Mouse (Mus musculus) limb, embryonic 15.5 days (tissue): ENCODE measurements around the gene Wfdc9. TPM values are rescaled to one million over a fixed set of nuclear protein-coding genes. Genes with fewer than 3 reads are reported as not detected.
"Not testable (repeated sequence)": the region's sequence is repeated elsewhere in the genome, so short reads cannot be mapped to it uniquely, and the experiment has no call there.

Source experiments
- ATAC-seq: fragments of 200-750 bp; cut with Nextera tagmentation; 2 replicates; pipeline ENCODE4 v1.8.0; 2017; ENCODE audit warnings: low read depth, moderate TSS enrichment; ENCODE audit not compliant: insufficient number of reproducible peaks, low FRiP score, low TSS enrichment
- H3K27ac ChIP-seq: fragments of 300-500 bp; sonication (generic); 2 replicates; pipeline ENCODE4 v1.5.1; 2015; ENCODE audit warnings: moderate library complexity, mild to moderate bottlenecking, inconsistent platforms
- H3K27me3 ChIP-seq: fragments of 300-500 bp; sonication (generic); 2 replicates; pipeline ENCODE4 v1.6.1; 2015; ENCODE audit warnings: inconsistent platforms
- H3K36me3 ChIP-seq: fragments of 300-500 bp; sonication (generic); 2 replicates; pipeline ENCODE4 v1.6.1; 2015; ENCODE audit warnings: inconsistent platforms
- H3K4me1 ChIP-seq: fragments of 300-500 bp; sonication (generic); 2 replicates; pipeline ENCODE4 v1.6.1; 2015; ENCODE audit warnings: inconsistent platforms
- H3K4me2 ChIP-seq: fragments of 300-500 bp; sonication (generic); 2 replicates; pipeline ENCODE4 v1.6.1; 2015; ENCODE audit warnings: mild to moderate bottlenecking, inconsistent platforms
- H3K4me3 ChIP-seq: fragments of 300-500 bp; sonication (generic); 2 replicates; pipeline ENCODE4 v1.5.1; 2015; ENCODE audit warnings: mild to moderate bottlenecking, inconsistent platforms
- H3K9ac ChIP-seq: fragments of 300-500 bp; sonication (generic); 2 replicates; pipeline ENCODE4 v1.6.1; 2015; ENCODE audit warnings: inconsistent platforms
- H3K9me3 ChIP-seq: fragments of 300-500 bp; sonication (generic); 2 replicates; pipeline ENCODE4 v1.6.1; 2016; ENCODE audit warnings: inconsistent platforms
- WGBS: fragments of 180-500 bp; shearing (Covaris S2); methylation state at CpG from one replicate; pipeline ENCODE4 v1.1.7; 2015; 5-methylcytosine and 5-hydroxymethylcytosine counted together
- polyA plus RNA-seq: library from polyadenylated mRNA; unstranded; fragments of >200 nt; fragmentation: Nextera tagmentation; extraction: Ambion mirVana; gene quantifications from 2 replicates; pipeline ENCODE4 v1.2.1, GENCODE M21; 2015

Gene Wfdc9
- polyA plus RNA-seq, 1 experiment from 2014 or later: not detected

GRCm38 (mm10) chr2:164613471-164613870 is 42.9 kb downstream of the Wfdc9 start, which contains the start of the genes Wfdc6b and Wfdc8:
Wfdc6b (plus strand) TSS chr2:164613522.
Wfdc8 (minus strand) TSS chr2:164613626.
- WGBS: 49% methylated on average over 8 of the region's 8 CpGs
- not testable (repeated sequence) for H3K4me3 ChIP-seq, H3K9me3 ChIP-seq, ATAC-seq, H3K4me1 ChIP-seq, H3K36me3 ChIP-seq, H3K27ac ChIP-seq, H3K4me2 ChIP-seq, H3K9ac ChIP-seq, H3K27me3 ChIP-seq

- H3K4me2 ChIP-seq: no peak overlapping the region
- no peaks in the 10 kb centered on the region for H3K4me1 ChIP-seq
- WGBS: 67% methylated on average over 6 of the region's 6 CpGs
- no peaks in the 10 kb centered on the region for H3K27me3 ChIP-seq
- no peaks in the 10 kb centered on the region for H3K9me3 ChIP-seq
- ATAC-seq: no peak
- H3K4me3 ChIP-seq: no peak overlapping the region
- no peaks in the 10 kb centered on the region for H3K36me3 ChIP-seq
- H3K27ac ChIP-seq: no peak overlapping the region
- H3K9ac ChIP-seq: no peak overlapping the region
Measured at GRCm38 (mm10) chr2:164608781-164609180, 47.6 kb downstream of the Wfdc9 start.

GRCm38 (mm10) chr2:164604411-164604810 is 52.0 kb downstream of the Wfdc9 start:
- Histone ChIP-seq H3K27me3 (no peaks in the 10 kb centered on the region), H3K27ac (no peak overlapping the region), H3K4me1 (no peaks in the 10 kb centered on the region), H3K4me2 (no peak overlapping the region), H3K9me3 (no peaks in the 10 kb centered on the region), H3K36me3 (no peaks in the 10 kb centered on the region), H3K9ac (no peak overlapping the region), H3K4me3 (no peak overlapping the region)
- 84% methylated on average over 8 of the region's 8 CpGs for WGBS
- ATAC-seq: no peak

- Histone ChIP-seq H3K9ac (no peak overlapping the region), H3K4me1 (no peaks in the 10 kb centered on the region), H3K27ac (no peak overlapping the region), H3K27me3 (no peaks in the 10 kb centered on the region), H3K4me2 (no peak overlapping the region), H3K36me3 (no peaks in the 10 kb centered on the region), H3K9me3 (no peaks in the 10 kb centered on the region), H3K4me3 (no peak overlapping the region)
- 92% methylated on average over 3 of the region's 3 CpGs for WGBS
- ATAC-seq: no peak
Measured at GRCm38 (mm10) chr2:164603482-164603881, 52.9 kb downstream of the Wfdc9 start.

- Histone ChIP-seq H3K4me2 (no peak overlapping the region), H3K4me1 (no peaks in the 10 kb centered on the region), H3K36me3 (no peaks in the 10 kb centered on the region), H3K4me3 (no peak overlapping the region), H3K27ac (no peak overlapping the region), H3K9me3 (no peaks in the 10 kb centered on the region), H3K27me3 (no peaks in the 10 kb centered on the region), H3K9ac (no peak overlapping the region)
- WGBS: 61% methylated on average over 3 of the region's 3 CpGs
- ATAC-seq: no peak
Measured at GRCm38 (mm10) chr2:164600179-164600578, 56.2 kb downstream of the Wfdc9 start.

Other genes with a start within 250 kb of the Wfdc9 start
- 107 and 110 TPM in 2 replicates for gene Sdc4, start 212.7 kb downstream of the Wfdc9 start, polyA plus RNA-seq
- gene Sys1, start 199.6 kb downstream of the Wfdc9 start, polyA plus RNA-seq: 54.5 and 61.2 TPM in 2 replicates
- 11.0 and 12.2 TPM in 2 replicates for gene Gm20458, start 195.6 kb downstream of the Wfdc9 start, polyA plus RNA-seq
- not detected in 2 replicates for gene Trp53tg5, start 182.9 kb downstream of the Wfdc9 start, polyA plus RNA-seq
- 6.3 and 6.9 TPM in 2 replicates for gene Dbndd2, start 170.5 kb downstream of the Wfdc9 start, polyA plus RNA-seq
- gene Pigt, start 159.1 kb downstream of the Wfdc9 start, polyA plus RNA-seq: 65.0 and 67.5 TPM in 2 replicates
- 18.3 and 31.2 TPM in 2 replicates for gene Wfdc2, start 94.2 kb downstream of the Wfdc9 start, polyA plus RNA-seq
- not detected in 2 replicates for gene Spint3, start 83.1 kb downstream of the Wfdc9 start, polyA plus RNA-seq
- 0.19 TPM in 1 of 2 replicates, not detected in the other for gene Wfdc6a, start 71.1 kb downstream of the Wfdc9 start, polyA plus RNA-seq
- gene Eppin, start 63.0 kb downstream of the Wfdc9 start, polyA plus RNA-seq: not detected in 2 replicates
- not detected in 2 replicates for gene Wfdc6b, start 43.1 kb downstream of the Wfdc9 start, polyA plus RNA-seq
- not detected in 2 replicates for gene Wfdc8, start 43.0 kb downstream of the Wfdc9 start, polyA plus RNA-seq
- not detected in 2 replicates for gene Wfdc16, start 17.8 kb downstream of the Wfdc9 start, polyA plus RNA-seq
- not detected in 2 replicates for gene Wfdc10, start 537 bp downstream of the Wfdc9 start, polyA plus RNA-seq
- gene Wfdc11, start 17.5 kb upstream of the Wfdc9 start, polyA plus RNA-seq: not detected in 2 replicates
- 0.18 TPM in 1 of 2 replicates, not detected in the other for gene Wfdc13, start 28.5 kb upstream of the Wfdc9 start, polyA plus RNA-seq
- gene Spint4, start 41.9 kb upstream of the Wfdc9 start, polyA plus RNA-seq: not detected in 2 replicates
- not detected in 2 replicates for gene Spint5, start 58.7 kb upstream of the Wfdc9 start, polyA plus RNA-seq
- 0.41 and 0.50 TPM in 2 replicates for gene Wfdc3, start 89.3 kb upstream of the Wfdc9 start, polyA plus RNA-seq
- gene Dnttip1, start 89.4 kb upstream of the Wfdc9 start, polyA plus RNA-seq: 61.0 and 63.9 TPM in 2 replicates
- gene Ube2c, start 113.3 kb upstream of the Wfdc9 start, polyA plus RNA-seq: 293 and 311 TPM in 2 replicates
- gene Tnnc2, start 123.4 kb upstream of the Wfdc9 start, polyA plus RNA-seq: 350 and 1,119 TPM in 2 replicates
- 33.8 and 40.5 TPM in 2 replicates for gene Snx21, start 129.2 kb upstream of the Wfdc9 start, polyA plus RNA-seq
- 16.8 and 20.7 TPM in 2 replicates for gene Acot8, start 148.3 kb upstream of the Wfdc9 start, polyA plus RNA-seq
- 7.5 and 7.9 TPM in 2 replicates for gene Zswim3, start 148.5 kb upstream of the Wfdc9 start, polyA plus RNA-seq
- 19.4 and 20.1 TPM in 2 replicates for gene Zswim1, start 166.1 kb upstream of the Wfdc9 start, polyA plus RNA-seq
- not detected in 2 replicates for gene Spata25, start 172.0 kb upstream of the Wfdc9 start, polyA plus RNA-seq
- gene Ctsa, start 176.3 kb upstream of the Wfdc9 start, polyA plus RNA-seq: 178 and 187 TPM in 2 replicates
- 5.8 and 9.3 TPM in 2 replicates for gene Neurl2, start 176.9 kb upstream of the Wfdc9 start, polyA plus RNA-seq
- 57.1 and 61.8 TPM in 2 replicates for gene Pltp, start 201.1 kb upstream of the Wfdc9 start, polyA plus RNA-seq
- 62.9 and 67.5 TPM in 2 replicates for gene Pcif1, start 222.7 kb upstream of the Wfdc9 start, polyA plus RNA-seq